Mouse (Mus musculus) CH12.LX (cell line): ENCODE results near the gene Fut11. TPM values are rescaled to one million over a fixed set of nuclear protein-coding genes. Genes with fewer than 3 reads are reported as not detected.

Experiments
- DNase-seq: peaks from one replicate; pipeline ENCODE4 v3.0.0-alpha.2; 2013; ENCODE audit errors: extremely low read depth
- H3K27ac ChIP-seq: 2 replicates; pipeline ENCODE4 v1.5.1; 2012; ENCODE audit warnings: low read depth, mild to moderate bottlenecking, control low read depth, moderate library complexity; ENCODE audit not compliant: insufficient read depth
- H3K27me3 ChIP-seq: replicated peaks from 2 replicates; pipeline ENCODE3; 2012; ENCODE audit warnings: inconsistent platforms
- H3K36me3 ChIP-seq, 2 experiments: replicated peaks in 1 of 2; 2 replicates each; pipeline versions ENCODE3 to v1.6.1; 2012; ENCODE audit warnings: inconsistent platforms in 1 of 2, low read length in 1 of 2, mild to moderate bottlenecking in 1 of 2, mixed read lengths in 1 of 2, moderate library complexity in 1 of 2; ENCODE audit not compliant: control insufficient read depth in 1 of 2, insufficient read depth in 1 of 2
- H3K4me1 ChIP-seq, 2 experiments: 2 replicates each; pipeline ENCODE4 v1.6.1; 2012; ENCODE audit warnings: inconsistent platforms in 1 of 2, moderate library complexity in 1 of 2; ENCODE audit not compliant: insufficient read depth in 2 of 2, control insufficient read depth in 1 of 2
- H3K4me2 ChIP-seq: 2 replicates; pipeline ENCODE4 v1.6.1; 2012; ENCODE audit warnings: low read depth, mild to moderate bottlenecking, control low read depth; ENCODE audit not compliant: poor library complexity, insufficient read depth, severe bottlenecking
- H3K4me3 ChIP-seq, 3 experiments: fragments of 150-350 bp in 1 of 3; sonication (generic) in 1 of 3; replicated peaks in 1 of 3; 2 replicates each; pipeline versions ENCODE3 to v1.5.1; 2011 to 2012; ENCODE audit warnings: low read depth in 2 of 3, low read length in 2 of 3, mild to moderate bottlenecking in 2 of 3, moderate library complexity in 2 of 3, control low read depth in 1 of 3, improper control_type of control experiment in 1 of 3, inconsistent platforms in 1 of 3, mixed read lengths in 1 of 3; ENCODE audit not compliant: poor library complexity in 1 of 3
- H3K79me2 ChIP-seq: replicated peaks from 2 replicates; pipeline ENCODE4 v1.6.1; 2012; ENCODE audit warnings: mild to moderate bottlenecking, moderate library complexity; ENCODE audit not compliant: control insufficient read depth, poor library complexity, insufficient read depth, severe bottlenecking; ENCODE audit errors: extremely low read depth
- H3K9ac ChIP-seq: 2 replicates; pipeline ENCODE4 v1.6.1; 2012; ENCODE audit warnings: low read depth, mild to moderate bottlenecking, control low read depth, moderate library complexity; ENCODE audit not compliant: insufficient read depth
- H3K9me3 ChIP-seq: replicated peaks from 2 replicates; pipeline ENCODE3; 2012; ENCODE audit warnings: low read length, inconsistent platforms, mixed read lengths
- BHLHE40 ChIP-seq: IDR thresholded peaks from 2 replicates; pipeline ENCODE4 v1.6.1; 2011; ENCODE audit warnings: mild to moderate bottlenecking, low read depth, low read length, improper control_type of control experiment
- CHD2 ChIP-seq: IDR thresholded peaks from 2 replicates; pipeline ENCODE4 v1.6.1; 2011; ENCODE audit warnings: low read length, improper control_type of control experiment
- CTCF ChIP-seq, 2 experiments: IDR thresholded peaks in 1 of 2; conservative IDR thresholded peaks in 1 of 2; 2 replicates each; pipeline ENCODE4 v1.5.1; 2011 to 2012; ENCODE audit warnings: low read depth in 2 of 2, low read length in 2 of 2, improper control_type of control experiment in 1 of 2, inconsistent platforms in 1 of 2, mild to moderate bottlenecking in 1 of 2, moderate library complexity in 1 of 2
- ELF1 ChIP-seq: IDR thresholded peaks from 2 replicates; pipeline ENCODE4 v1.6.1; 2014; ENCODE audit warnings: low read depth, mild to moderate bottlenecking, inconsistent platforms, low read length, improper control_type of control experiment
- EP300 ChIP-seq: IDR thresholded peaks from 2 replicates; pipeline ENCODE4 v1.6.1; 2011; ENCODE audit warnings: low read length, improper control_type of control experiment
- ETS1 ChIP-seq: conservative IDR thresholded peaks from 2 replicates; pipeline ENCODE4 v1.6.1; 2012; ENCODE audit warnings: low read depth, mild to moderate bottlenecking, inconsistent platforms, low read length, improper control_type of control experiment, moderate library complexity
- GABPA ChIP-seq: IDR thresholded peaks from 2 replicates; pipeline ENCODE4 v1.6.1; 2012; ENCODE audit warnings: low read depth, low read length, improper control_type of control experiment, inconsistent platforms; ENCODE audit not compliant: insufficient replicate concordance
- IRF4 ChIP-seq: IDR thresholded peaks from 2 replicates; pipeline ENCODE4 v1.6.1; 2014; ENCODE audit warnings: low read depth, mild to moderate bottlenecking, inconsistent platforms, low read length, improper control_type of control experiment
- KAT2A ChIP-seq: IDR thresholded peaks from 2 replicates; pipeline ENCODE4 v1.6.1; 2012; ENCODE audit warnings: low read length, improper control_type of control experiment, inconsistent platforms; ENCODE audit not compliant: insufficient replicate concordance
- MAFK ChIP-seq: IDR thresholded peaks from 2 replicates; pipeline ENCODE4 v1.6.1; 2011; ENCODE audit warnings: low read length, improper control_type of control experiment; ENCODE audit not compliant: insufficient replicate concordance
- MAX ChIP-seq: IDR thresholded peaks from 2 replicates; pipeline ENCODE4 v1.6.1; 2011; ENCODE audit warnings: low read length, improper control_type of control experiment
- MAZ ChIP-seq: IDR thresholded peaks from 2 replicates; pipeline ENCODE4 v1.6.1; 2012; ENCODE audit warnings: low read depth, mild to moderate bottlenecking, inconsistent platforms, low read length, improper control_type of control experiment, moderate library complexity
- MEF2A ChIP-seq: IDR thresholded peaks from 2 replicates; pipeline ENCODE4 v1.6.1; 2014; ENCODE audit warnings: low read depth, mild to moderate bottlenecking, inconsistent platforms, low read length, improper control_type of control experiment, borderline replicate concordance
- MXI1 ChIP-seq: IDR thresholded peaks from 2 replicates; pipeline ENCODE4 v1.6.1; 2011; ENCODE audit warnings: mild to moderate bottlenecking, low read depth, low read length, improper control_type of control experiment
- MYC ChIP-seq: IDR thresholded peaks from 2 replicates; pipeline ENCODE4 v1.6.1; 2011; ENCODE audit warnings: low read depth, mild to moderate bottlenecking, improper control_type of control experiment, low read length
- NELFE ChIP-seq: IDR thresholded peaks from 2 replicates; pipeline ENCODE4 v1.6.1; 2011; ENCODE audit warnings: low read depth, low read length, improper control_type of control experiment
- NRF1 ChIP-seq: IDR thresholded peaks from 2 replicates; pipeline ENCODE4 v1.6.1; 2014; ENCODE audit warnings: low read depth, mild to moderate bottlenecking, inconsistent platforms, low read length, improper control_type of control experiment, moderate library complexity
- POLR2A ChIP-seq: IDR thresholded peaks from 2 replicates; pipeline ENCODE4 v1.6.1; 2011; ENCODE audit warnings: low read depth, mild to moderate bottlenecking, improper control_type of control experiment, low read length
- RCOR1 ChIP-seq: conservative IDR thresholded peaks from 2 replicates; pipeline ENCODE4 v1.6.1; 2012; ENCODE audit warnings: low read depth, mild to moderate bottlenecking, inconsistent platforms, low read length, improper control_type of control experiment
- SIN3A ChIP-seq: IDR thresholded peaks from 2 replicates; pipeline ENCODE4 v1.6.1; 2012; ENCODE audit warnings: low read length, improper control_type of control experiment, inconsistent platforms
- SMC3 ChIP-seq: IDR thresholded peaks from 2 replicates; pipeline ENCODE4 v1.6.1; 2011; ENCODE audit warnings: low read depth, low read length, improper control_type of control experiment
- TBP ChIP-seq: conservative IDR thresholded peaks from 2 replicates; pipeline ENCODE4 v1.6.1; 2011; ENCODE audit warnings: low read depth, low read length, improper control_type of control experiment
- USF1 ChIP-seq: IDR thresholded peaks from 2 replicates; pipeline ENCODE4 v1.6.1; 2014; ENCODE audit warnings: low read depth, mild to moderate bottlenecking, inconsistent platforms, low read length, improper control_type of control experiment
- USF2 ChIP-seq: conservative IDR thresholded peaks from 2 replicates; pipeline ENCODE4 v1.6.1; 2011; ENCODE audit warnings: low read depth, low read length, improper control_type of control experiment
- ZMIZ1 ChIP-seq: IDR thresholded peaks from 2 replicates; pipeline ENCODE4 v1.6.1; 2012; ENCODE audit warnings: low read depth, mild to moderate bottlenecking, inconsistent platforms, low read length, improper control_type of control experiment
- ZNF384 ChIP-seq: IDR thresholded peaks from 2 replicates; pipeline ENCODE4 v1.6.1; 2012; ENCODE audit warnings: low read depth, low read length, improper control_type of control experiment, inconsistent platforms
- dilution Hi-C: fragments of 300-500 bp; cut with MboI; formaldehyde crosslinking; loops from 2 replicates; pipeline ENCODE4 v1.14.3; 2020; ENCODE audit warnings: low sequenced_read_pairs; ENCODE audit not compliant: extremely low pct_unique_long_range_greater_than_20kb, extremely low pct_ligation_motif_present
- in situ Hi-C: fragments of 300-500 bp; cut with MboI; formaldehyde crosslinking; loops from 3 replicates; pipeline ENCODE4 v1.14.3; 2019; ENCODE audit warnings: low sequenced_read_pairs, low pct_ligation_motif_present, low pct_unique_long_range_greater_than_20kb, mixed read lengths
- polyA plus RNA-seq: library from polyadenylated mRNA; unstranded; fragments of >175 nt; gene quantifications from 2 replicates; pipeline ENCODE4 v1.2.1, GENCODE M21; 2012; ENCODE audit warnings: low read depth; ENCODE audit not compliant: insufficient read length
- total RNA-seq, 2 experiments: library from RNA; depleted of rRNA; stranded (reverse); fragments of 300-350 nt in 1 of 2; fragments of >200 nt in 1 of 2; gene quantifications; 2 replicates each; pipeline ENCODE4 v1.2.3; 2012 to 2014

The Fut11 gene
- total and polyA plus RNA-seq, 3 experiments, result 2.9 to 3.8 (median 3.7) TPM

DNA sequence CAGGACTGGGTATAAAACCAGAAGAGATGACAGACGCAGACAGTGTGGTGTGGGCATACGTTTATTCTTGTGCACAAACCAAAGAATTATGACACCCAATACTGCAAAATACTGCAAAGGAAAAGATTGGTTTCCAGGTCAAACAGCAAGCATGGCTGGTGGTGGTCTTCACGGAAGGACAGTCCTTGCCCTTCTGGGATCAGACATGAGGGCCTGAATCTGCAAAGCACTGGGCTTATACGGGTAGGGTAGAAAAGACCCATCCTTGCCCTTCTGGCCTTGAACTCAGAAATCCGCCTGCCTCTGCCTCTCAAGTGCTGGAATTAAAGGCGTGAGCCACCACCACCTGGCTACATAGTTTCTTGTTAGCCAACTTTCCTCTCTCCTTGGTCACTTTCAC lies 35.9 kb upstream of the Fut11 start:
- no peaks in the 10 kb centered on the region for H3K79me2 ChIP-seq
- no peak for DNase-seq
- no peaks in the 10 kb centered on the region for H3K36me3 ChIP-seq
- in situ Hi-C loops (loop anchor here (5.0 kb wide), 1 partner anchor 82 kb away; no protein-coding TSS in a partner anchor), dilution Hi-C loops (no loop called here)
- H3K9me3 ChIP-seq, result no peaks in the 10 kb centered on the region
- H3K9ac ChIP-seq, result no peak overlapping the region
- H3K4me2 ChIP-seq, result no peak overlapping the region
- no peak overlapping the region for H3K4me3 ChIP-seq
- H3K27me3 ChIP-seq, result peaks cover 25% of the 10 kb centered on the region
- peaks cover 2 to 35% of the 10 kb centered on the region in 2 experiments; a peak in 3 of 4 replicates for H3K4me1 ChIP-seq
- H3K27ac ChIP-seq, result no peak overlapping the region
- TF ChIP-seq GABPA, result no peak
- TF ChIP-seq CHD2, result no peak
- no peak for TF ChIP-seq NELFE
- TF ChIP-seq MEF2A, result no peak
- no peak for TF ChIP-seq EP300
- TF ChIP-seq BHLHE40, result no peak
- no peak for TF ChIP-seq KAT2A
- no peak for TF ChIP-seq ETS1
- TF ChIP-seq SIN3A, result no peak
- no peak for TF ChIP-seq CTCF (conservative IDR thresholded peaks at IDR 0.05 in 1 of 2, IDR thresholded peaks at IDR 0.05 in 1 of 2; ENCODE audit: low read depth in 2 of 2, low read length in 2 of 2)
- TF ChIP-seq MYC, result no peak
- no peak for TF ChIP-seq RCOR1
- TF ChIP-seq MAX, result no peak
- TF ChIP-seq MXI1, result no peak
- TF ChIP-seq USF1, result no peak

DNA sequence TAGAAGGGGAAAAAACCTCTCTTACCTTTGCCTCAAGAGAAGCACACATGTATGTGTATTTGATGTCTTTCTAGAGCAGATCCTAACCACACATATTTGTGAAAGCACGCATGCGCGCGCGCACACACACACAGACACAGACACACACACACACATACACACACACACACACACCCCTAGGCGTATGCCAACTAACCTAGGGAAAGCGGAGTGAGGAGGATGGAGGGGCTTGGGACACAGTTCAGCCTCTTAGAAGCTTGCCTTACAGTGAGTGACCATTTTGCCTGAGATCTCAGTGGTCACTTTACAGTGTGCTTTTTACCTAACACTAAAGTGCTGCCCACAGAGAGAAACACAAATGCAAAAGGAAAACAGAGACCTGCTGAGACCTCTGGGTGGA lies 35.1 kb upstream of the Fut11 start:
- Histone ChIP-seq H3K27ac (no peak overlapping the region), H3K36me3 (no peaks in the 10 kb centered on the region), H3K9ac (no peak overlapping the region), H3K4me3 (no peak overlapping the region), H3K4me1 (peaks cover 6 to 40% of the 10 kb centered on the region in 2 experiments), H3K4me2 (no peak overlapping the region), H3K79me2 (no peaks in the 10 kb centered on the region), H3K9me3 (no peaks in the 10 kb centered on the region), H3K27me3 (peaks cover 25% of the 10 kb centered on the region)
- no peak for DNase-seq
- TF ChIP-seq MAFK (no peak), EP300 (no peak), TBP (no peak), MEF2A (no peak), USF1 (no peak), SMC3 (no peak), RCOR1 (no peak), ZMIZ1 (no peak), ELF1 (no peak), IRF4 (no peak), MAX (no peak), BHLHE40 (no peak), CHD2 (no peak), MAZ (no peak), NELFE (no peak), POLR2A (no peak), USF2 (no peak), NRF1 (no peak), ETS1 (no peak), ZNF384 (no peak)
- dilution Hi-C loops (no loop called here), in situ Hi-C loops (loop anchor here (5.0 kb wide), 1 partner anchor 82 kb away; no protein-coding TSS in a partner anchor)
